In genomic region chr11:90577057-90577780, GRCm38 (mm10) we compare ENCODE assay signal across 8 mouse cellular contexts.
DNase-seq lines count a peak whose midpoint lies in the region.

No protein-coding gene starts in this region.

- peak; percentile 2 to 31 for DNase-seq in cerebellum, postnatal 10 days
- no peak for DNase-seq in cerebellum, adult 8-10 months
- peak; percentile 80 for DNase-seq in 416B (ENCODE audit: low read depth)
- DNase-seq in heart, postnatal 14 days, result peak; percentile 21 to 32
- peak; percentile 18 to 48 for DNase-seq in kidney, postnatal 36 days
- no peak for DNase-seq in embryo, embryonic 10.5 days (ENCODE audit: low spot score)
- no peak for DNase-seq in left cerebral cortex, adult 9 months (ENCODE audit: low spot score in 2 of 2)
- DNase-seq in thymus, postnatal 25 days, result no peak

- intact Hi-C loops in heart, postnatal 14 days (cut with DNase I), result no loop called here

Comparison
In these comparisons a context has a peak if more than half of its experiments do, and no peak if none do; other contexts are left out.
1. DNase-seq: peak in cerebellum, postnatal 10 days (2 of 2), 416B (single experiment), heart, postnatal 14 days (2 of 2) and kidney, postnatal 36 days (2 of 2); none in cerebellum, adult 8-10 months (single experiment), embryo, embryonic 10.5 days (single experiment), left cerebral cortex, adult 9 months (0 of 2) and thymus, postnatal 25 days (single experiment).